Mouse (Mus musculus) ovary, postnatal 10 days (tissue): ENCODE measurements around the gene Nup43.

Source experiments
- DNase-seq: peaks from one replicate; pipeline ENCODE4 v3.0.0; 2022; ENCODE audit warnings: low spot score

The Nup43 gene

GRCm38 (mm10) chr10:7686902-7687301, 19.6 kb downstream of the Nup43 start:
- no peak for DNase-seq

GRCm38 (mm10) chr10:7695286-7695685, 28.0 kb downstream of the Nup43 start:
- no peak for DNase-seq

- DNase-seq = no peak
Measured at GRCm38 (mm10) chr10:7700120-7700519, 32.8 kb downstream of the Nup43 start.

- no peak for DNase-seq
Measured at GRCm38 (mm10) chr10:7702586-7702985, 35.3 kb downstream of the Nup43 start.

GRCm38 (mm10) chr10:7710121-7710520, 42.8 kb downstream of the Nup43 start:
- no peak for DNase-seq

GRCm38 (mm10) chr10:7712506-7712905, 45.2 kb downstream of the Nup43 start:
- DNase-seq = no peak

- no peak for DNase-seq
Measured at GRCm38 (mm10) chr10:7715056-7715455, 47.8 kb downstream of the Nup43 start.

GRCm38 (mm10) chr10:7725751-7726500, 58.6 kb downstream of the Nup43 start, which contains the start of gene Katna1:
Gene Katna1, plus strand, starts transcription at chr10:7726000.
- peak; percentile 70 for DNase-seq

- DNase-seq = no peak
Measured at GRCm38 (mm10) chr10:7726501-7726812, 59.2 kb downstream of the Nup43 start.

GRCm38 (mm10) chr10:7727011-7727410, 59.7 kb downstream of the Nup43 start:
- no peak for DNase-seq
